Mouse (Mus musculus) stomach, postnatal 0 days (tissue): ENCODE data around the gene Sidt2. TPM values are rescaled to one million over a fixed set of nuclear protein-coding genes. Genes with fewer than 3 reads are reported as not detected.

ENCODE experiments used
- ATAC-seq: fragments of 200-750 bp; cut with Nextera tagmentation; 2 replicates; pipeline ENCODE4 v1.8.0; 2017; ENCODE audit not compliant: low FRiP score, low TSS enrichment
- DNase-seq: peaks from one replicate; pipeline ENCODE4 v3.0.0-alpha.2; 2016; ENCODE audit warnings: low spot score
- H3K27ac ChIP-seq: fragments of 300-500 bp; sonication (generic); replicated peaks from 2 replicates; pipeline ENCODE4 v1.5.1; 2014; ENCODE audit warnings: mild to moderate bottlenecking, control low read depth
- H3K27me3 ChIP-seq: fragments of 300-500 bp; sonication (generic); 2 replicates; pipeline ENCODE4 v1.6.1; 2014; ENCODE audit warnings: low read length; ENCODE audit not compliant: control insufficient read depth, insufficient read depth
- H3K36me3 ChIP-seq: fragments of 300-500 bp; sonication (generic); 2 replicates; pipeline ENCODE4 v1.6.1; 2014; ENCODE audit warnings: low read length, mixed read lengths; ENCODE audit not compliant: control insufficient read depth, insufficient read depth
- H3K4me1 ChIP-seq: fragments of 300-500 bp; sonication (generic); replicated peaks from 2 replicates; pipeline ENCODE4 v1.6.1; 2014; ENCODE audit warnings: antibody characterized with exemption; ENCODE audit not compliant: control insufficient read depth, insufficient read depth
- H3K4me2 ChIP-seq: fragments of 300-500 bp; sonication (generic); replicated peaks from 2 replicates; pipeline ENCODE4 v1.6.1; 2014; ENCODE audit warnings: low read depth, mild to moderate bottlenecking, control low read depth, moderate library complexity
- H3K4me3 ChIP-seq: fragments of 300-500 bp; sonication (generic); 2 replicates; pipeline ENCODE4 v1.5.1; 2014; ENCODE audit warnings: low read depth, low read length, control low read depth
- H3K9ac ChIP-seq: fragments of 300-500 bp; sonication (generic); 2 replicates; pipeline ENCODE4 v1.6.1; 2014; ENCODE audit warnings: mild to moderate bottlenecking, low read length, control low read depth, mixed read lengths
- H3K9me3 ChIP-seq: fragments of 300-500 bp; sonication (generic); 2 replicates; pipeline ENCODE4 v1.6.1; 2016; ENCODE audit warnings: low read length; ENCODE audit not compliant: control insufficient read depth
- CTCF ChIP-seq: IDR thresholded peaks from 2 replicates; pipeline ENCODE4 v1.5.1; 2016; ENCODE audit warnings: antibody characterized with exemption, low read depth, mild to moderate bottlenecking, moderate library complexity
- EP300 ChIP-seq: optimal IDR thresholded peaks from 2 replicates; pipeline ENCODE3; 2016; ENCODE audit warnings: antibody characterized with exemption
- WGBS: fragments of 180-500 bp; shearing (Covaris S2); extraction: QIAGEN DNeasy Blood & Tissue Kit; methylation state at CpG from one replicate; pipeline ENCODE4 v1.1.7; 2014; 5-methylcytosine and 5-hydroxymethylcytosine counted together
- polyA plus RNA-seq: library from polyadenylated mRNA; unstranded; fragments of >200 nt; fragmentation: Nextera tagmentation; extraction: Ambion mirVana; gene quantifications from 2 replicates; pipeline ENCODE4 v1.2.1, GENCODE M21; 2015

Gene Sidt2
- polyA plus RNA-seq, 1 experiment from 2014 or later, result 41.0 TPM

DNA sequence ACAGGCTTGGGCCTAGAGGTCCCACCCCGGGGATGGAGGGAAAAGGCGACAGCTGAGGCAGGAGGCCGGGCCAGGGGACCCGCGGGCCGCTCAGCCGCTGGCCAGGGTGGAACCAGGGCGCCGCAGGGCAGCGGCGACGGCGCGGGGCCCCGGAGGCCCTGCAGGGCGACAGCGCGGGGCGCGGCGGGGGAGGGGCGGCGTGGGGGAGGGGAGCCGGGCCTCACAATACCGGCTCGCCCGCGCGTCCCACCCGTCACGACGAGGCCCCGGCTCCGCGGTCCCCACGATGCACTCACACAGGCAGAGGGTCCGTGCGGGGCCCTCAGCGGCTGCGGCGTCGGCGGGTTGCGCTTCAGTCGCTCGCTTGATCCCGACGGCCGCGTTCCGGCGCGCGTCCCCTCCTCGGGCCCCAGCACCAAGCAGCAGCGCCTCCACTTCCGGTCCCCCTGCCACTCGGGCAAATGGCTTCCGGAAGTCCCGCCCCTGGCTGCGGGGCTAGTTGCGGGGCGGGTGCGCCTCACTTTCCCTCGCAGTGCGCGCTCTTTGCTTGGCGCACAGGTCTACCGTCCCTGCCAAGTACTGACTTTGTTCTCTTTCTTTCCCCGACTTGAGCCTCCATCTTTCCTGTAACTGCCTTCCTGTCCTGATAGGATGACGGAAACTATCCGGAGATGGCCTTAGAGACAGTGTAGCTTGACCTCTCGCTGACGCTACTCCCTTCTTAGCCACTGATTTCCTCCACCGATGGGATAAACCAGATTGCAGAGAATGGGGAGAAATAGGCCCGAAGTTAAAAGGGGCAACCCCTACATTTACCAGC lies 29.6 kb upstream of the Sidt2 start:
- Histone ChIP-seq H3K27ac (peak overlapping the region; percentile 97), H3K4me1 (peaks cover 4% of the 10 kb centered on the region; the same call in 1 of the 2 replicates), H3K4me3 (peak overlapping the region; percentile 95), H3K36me3 (no peaks in the 10 kb centered on the region), H3K27me3 (no peaks in the 10 kb centered on the region), H3K9ac (peak overlapping the region; percentile 93), H3K4me2 (peak overlapping the region; percentile 77), H3K9me3 (no peaks in the 10 kb centered on the region)
- peak; percentile 89 for ATAC-seq
- peak; percentile 92 for DNase-seq
- WGBS, result under 1% methylated on average over 53 of the region's 76 CpGs
- TF ChIP-seq EP300, result no peak
- TF ChIP-seq CTCF, result peak; percentile 33

DNA sequence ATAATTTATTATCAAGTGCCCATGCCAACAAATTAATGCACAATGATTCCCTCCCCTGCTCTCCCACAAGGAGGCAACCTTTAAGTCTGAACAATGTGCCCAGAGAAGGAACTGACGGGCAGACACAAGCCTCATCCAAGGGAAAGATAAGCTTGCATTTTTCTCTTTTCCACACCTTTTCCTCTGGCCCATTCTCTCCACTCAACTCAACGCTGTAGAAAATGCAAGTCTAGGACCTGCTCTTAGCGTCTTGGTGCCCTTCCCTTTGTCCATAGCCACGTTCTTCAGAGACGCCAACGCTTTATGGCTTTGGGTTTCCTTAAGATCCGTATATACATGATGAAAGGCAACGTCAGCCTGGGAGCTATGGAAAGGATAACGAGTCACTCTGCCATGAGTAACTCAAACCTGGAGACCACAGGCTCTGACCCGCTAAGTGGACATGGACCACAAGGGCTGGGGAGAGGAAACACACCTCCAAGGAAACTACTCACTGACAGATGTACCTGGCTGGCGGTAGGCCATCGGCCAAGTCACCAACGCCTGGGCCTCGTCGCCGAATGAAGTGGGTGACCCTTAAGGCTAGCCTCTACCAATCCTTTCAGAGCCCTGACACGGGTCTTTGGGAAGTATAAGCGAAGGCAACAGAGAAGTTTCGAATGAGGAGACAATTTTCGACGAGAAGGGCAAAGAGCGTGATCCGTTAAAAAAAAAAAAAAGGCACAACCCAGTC lies 28.8 kb upstream of the Sidt2 start:
- Histone ChIP-seq H3K9ac (peak overlapping the region; percentile 93), H3K27me3 (no peaks in the 10 kb centered on the region), H3K36me3 (no peaks in the 10 kb centered on the region), H3K4me3 (peak overlapping the region; percentile 95), H3K27ac (peak overlapping the region; percentile 97), H3K9me3 (no peaks in the 10 kb centered on the region), H3K4me1 (peaks cover 4% of the 10 kb centered on the region; the same call in 1 of the 2 replicates), H3K4me2 (peak overlapping the region; percentile 77)
- WGBS, result under 1% methylated on average over 23 of the region's 23 CpGs
- DNase-seq (peak; percentile 51), ATAC-seq (peak; percentile 31)
- TF ChIP-seq EP300 (no peak), CTCF (peak; percentile 57)

DNA sequence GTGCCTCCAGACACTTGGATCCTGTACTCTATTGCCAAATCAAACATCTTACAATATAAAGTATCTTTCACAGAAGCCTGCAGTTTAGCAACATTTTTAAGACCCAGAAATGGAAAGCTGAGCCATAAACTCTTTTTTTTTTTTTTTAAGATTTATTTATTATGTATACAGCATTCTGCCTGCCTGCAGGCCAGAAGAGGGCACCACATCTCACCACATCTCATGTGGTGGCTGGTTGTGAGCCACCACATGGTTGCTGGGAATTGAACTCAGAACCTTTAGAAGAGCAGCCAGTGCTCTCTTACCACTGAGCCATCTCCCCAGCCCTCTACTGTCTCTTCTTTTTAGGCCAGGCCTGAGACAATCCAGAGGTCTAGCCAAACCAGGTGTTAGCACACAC lies 26.3 kb upstream of the Sidt2 start:
- no peak overlapping the region for H3K4me2 ChIP-seq
- no peak for TF ChIP-seq EP300
- TF ChIP-seq CTCF, result peak; percentile 52
- no peaks in the 10 kb centered on the region for H3K9me3 ChIP-seq
- H3K4me3 ChIP-seq, result no peak overlapping the region
- H3K27me3 ChIP-seq, result no peaks in the 10 kb centered on the region
- H3K36me3 ChIP-seq, result no peaks in the 10 kb centered on the region
- no peak overlapping the region for H3K9ac ChIP-seq
- H3K27ac ChIP-seq, result no peak overlapping the region
- H3K4me1 ChIP-seq, result peaks cover 4% of the 10 kb centered on the region; the same call in 1 of the 2 replicates
- DNase-seq (no peak), ATAC-seq (no peak)

DNA sequence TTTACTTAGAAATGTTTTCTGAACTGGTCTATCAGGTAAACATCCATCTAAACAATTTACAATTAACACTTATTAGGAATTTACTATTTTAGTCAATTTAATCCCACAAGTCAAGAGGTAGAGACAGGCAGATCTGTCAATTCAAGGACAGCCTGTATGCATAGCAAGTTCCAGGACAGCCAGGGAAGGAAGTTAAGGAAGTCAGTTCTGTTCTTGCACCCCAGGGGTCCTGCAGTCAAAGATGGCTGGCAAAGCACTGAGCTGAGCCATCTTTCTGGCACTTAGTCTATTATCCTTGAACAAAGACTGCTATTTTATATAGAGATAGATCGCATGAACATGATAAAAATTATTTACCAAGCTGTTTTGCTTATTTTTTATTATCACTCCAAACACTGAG lies 25.6 kb upstream of the Sidt2 start:
- no peak overlapping the region for H3K27ac ChIP-seq
- DNase-seq (no peak), ATAC-seq (no peak)
- no peaks in the 10 kb centered on the region for H3K36me3 ChIP-seq
- peaks cover 4% of the 10 kb centered on the region; the same call in 1 of the 2 replicates for H3K4me1 ChIP-seq
- TF ChIP-seq EP300 (no peak), CTCF (no peak)
- no peak overlapping the region for H3K4me3 ChIP-seq
- 80% methylated on average over 1 of the region's 1 CpGs for WGBS
- no peak overlapping the region for H3K9ac ChIP-seq
- H3K9me3 ChIP-seq, result no peaks in the 10 kb centered on the region
- no peaks in the 10 kb centered on the region for H3K27me3 ChIP-seq
- no peak overlapping the region for H3K4me2 ChIP-seq

DNA sequence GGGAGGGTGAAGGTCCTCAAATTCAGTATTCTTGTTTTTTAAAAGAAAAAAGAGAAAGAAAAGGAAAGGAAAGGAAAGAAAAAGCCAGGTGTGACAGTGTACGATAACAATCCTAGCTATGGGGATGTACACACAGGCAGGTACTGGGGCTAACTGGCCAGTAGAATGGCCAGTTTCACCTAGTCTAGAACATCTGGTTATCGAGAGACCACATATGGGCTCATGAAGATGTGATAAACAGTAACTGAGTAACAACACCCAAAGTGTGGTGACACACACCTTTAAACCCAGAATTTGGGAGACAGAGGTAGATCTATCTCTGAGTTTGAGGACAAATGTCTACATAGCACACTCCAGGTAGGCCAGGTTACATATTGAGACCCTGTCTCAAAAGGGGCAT lies 24.7 kb upstream of the Sidt2 start:
- TF ChIP-seq EP300, result no peak
- no peak for TF ChIP-seq CTCF
- Histone ChIP-seq H3K27ac (no peak overlapping the region), H3K4me3 (no peak overlapping the region), H3K4me1 (peaks cover 4% of the 10 kb centered on the region; the same call in 1 of the 2 replicates), H3K9ac (no peak overlapping the region), H3K36me3 (no peaks in the 10 kb centered on the region), H3K9me3 (no peaks in the 10 kb centered on the region), H3K4me2 (no peak overlapping the region), H3K27me3 (no peaks in the 10 kb centered on the region)
- 79% methylated on average over 2 of the region's 2 CpGs for WGBS
- ATAC-seq (no peak), DNase-seq (no peak)
